Mouse (Mus musculus) embryo, embryonic 10.5 days (tissue): Measurements from ENCODE around the gene Tpm3-rs7.
"Not testable (repeated sequence)": the region's sequence is repeated elsewhere in the genome, so short reads cannot be mapped to it uniquely, and the experiment has no call there.

Experiments
- DNase-seq: peaks from one replicate; pipeline ENCODE4 v3.0.0-alpha.2; 2015; ENCODE audit warnings: low spot score

Gene Tpm3-rs7

GRCm38 (mm10) chr14:113314499-113314898, at the start of gene Tpm3-rs7:
TSS of gene Tpm3-rs7 (plus strand) at chr14:113314608.
- DNase-seq = not testable (repeated sequence)

GRCm38 (mm10) chr14:113317023-113317422, 2.6 kb downstream of the Tpm3-rs7 start:
- DNase-seq = no peak

- DNase-seq = no peak
Observed at GRCm38 (mm10) chr14:113363361-113363760, 49.0 kb downstream of the Tpm3-rs7 start.
